Mouse (Mus musculus) midbrain, embryonic 11.5 days (tissue): Measurements from ENCODE around the gene Fbxl4. TPM values are rescaled to one million over a fixed set of nuclear protein-coding genes. Genes with fewer than 3 reads are reported as not detected.
"Not testable (repeated sequence)": the region's sequence is repeated elsewhere in the genome, so short reads cannot be mapped to it uniquely, and the experiment has no call there.

Experiments
- ATAC-seq: fragments of 200-750 bp; cut with Nextera tagmentation; 2 replicates; pipeline ENCODE4 v1.8.0; 2017; ENCODE audit warnings: moderate TSS enrichment, moderate library complexity; ENCODE audit not compliant: low FRiP score
- DNase-seq: peaks from one replicate; pipeline ENCODE4 v3.0.0; 2015; ENCODE audit warnings: low spot score; ENCODE audit errors: missing footprints
- H3K27ac ChIP-seq: fragments of 300-500 bp; sonication (generic); 2 replicates; pipeline ENCODE4 v1.5.1; 2014; ENCODE audit warnings: low read depth, low read length
- H3K27me3 ChIP-seq: fragments of 300-500 bp; sonication (generic); 2 replicates; pipeline ENCODE4 v1.6.1; 2014; ENCODE audit warnings: mild to moderate bottlenecking, low read length, moderate library complexity, mixed read lengths; ENCODE audit not compliant: control insufficient read depth, insufficient read depth
- H3K36me3 ChIP-seq: fragments of 300-500 bp; sonication (generic); 2 replicates; pipeline ENCODE4 v1.6.1; 2014; ENCODE audit warnings: mild to moderate bottlenecking, low read length, moderate library complexity, mixed read lengths; ENCODE audit not compliant: control insufficient read depth, insufficient read depth
- H3K4me1 ChIP-seq: fragments of 300-500 bp; sonication (generic); 2 replicates; pipeline ENCODE4 v1.6.1; 2014; ENCODE audit warnings: low read length; ENCODE audit not compliant: control insufficient read depth, insufficient read depth
- H3K4me2 ChIP-seq: fragments of 300-500 bp; sonication (generic); 2 replicates; pipeline ENCODE4 v1.6.1; 2014; ENCODE audit warnings: mild to moderate bottlenecking, moderate library complexity
- H3K4me3 ChIP-seq: fragments of 300-500 bp; sonication (generic); 2 replicates; pipeline ENCODE4 v1.5.1; 2014; ENCODE audit warnings: low read depth, low read length
- H3K9ac ChIP-seq: fragments of 300-500 bp; sonication (generic); 2 replicates; pipeline ENCODE4 v1.6.1; 2014; ENCODE audit warnings: low read length
- H3K9me3 ChIP-seq: fragments of 300-500 bp; sonication (generic); 2 replicates; pipeline ENCODE4 v1.6.1; 2016; ENCODE audit warnings: low read length; ENCODE audit not compliant: control insufficient read depth
- WGBS: fragments of 180-500 bp; shearing (Covaris S2); extraction: QIAGEN DNeasy Blood & Tissue Kit; methylation state at CpG from one replicate; pipeline ENCODE4 v1.1.7; 2014; 5-methylcytosine and 5-hydroxymethylcytosine counted together
- polyA plus RNA-seq: library from polyadenylated mRNA; unstranded; fragments of >200 nt; fragmentation: Nextera tagmentation; extraction: Ambion mirVana; gene quantifications from 2 replicates; pipeline ENCODE4 v1.2.1, GENCODE M21; 2014

Fbxl4 gene
- polyA plus RNA-seq = 10.1 and 11.0 TPM in 2 replicates

DNA sequence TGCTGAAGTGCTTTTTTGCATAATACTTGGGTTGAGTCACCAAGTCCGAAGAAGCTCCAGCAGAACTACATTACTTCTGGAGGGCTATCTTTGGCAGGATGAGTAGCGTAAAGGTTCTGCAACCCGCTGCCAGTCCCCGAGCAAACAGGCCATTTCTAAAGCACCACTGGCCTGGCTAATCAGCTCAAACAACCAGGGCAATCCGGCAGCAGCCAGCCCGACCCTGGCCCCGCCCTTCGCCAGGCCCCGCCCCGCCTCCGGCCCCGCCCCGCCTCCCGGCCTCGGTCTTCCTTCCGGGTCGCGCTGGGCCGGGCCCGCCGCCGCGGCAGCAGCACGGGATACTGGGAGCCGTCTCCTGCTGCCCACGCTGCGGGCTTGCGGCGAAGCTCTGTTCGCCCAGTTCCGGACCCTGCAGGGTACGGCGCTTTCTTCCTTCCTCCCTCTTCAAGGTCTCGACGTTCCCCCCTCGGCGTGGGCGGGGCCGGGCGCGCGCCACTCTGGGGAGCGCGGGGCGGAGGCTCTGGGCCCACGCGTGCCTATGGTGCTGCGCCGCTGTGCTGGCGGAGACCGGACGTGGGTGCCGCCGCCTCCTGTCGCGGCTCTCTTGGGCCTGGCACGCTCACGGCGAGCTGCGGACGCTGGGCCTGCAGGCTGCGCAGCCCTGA is at the start of gene Fbxl4:
Gene Fbxl4, plus strand, starts transcription at position 278 of the 665 bp plus-strand sequence.
- Histone ChIP-seq H3K4me3 (peak within 1 kb of the TSS; percentile 85), H3K4me1 (peaks cover 2% of the 10 kb centered on the region; the same call in 1 of the 2 replicates), H3K9ac (peak within 1 kb of the TSS; percentile 93), H3K36me3 (no peaks in the 10 kb centered on the region), H3K27me3 (no peaks in the 10 kb centered on the region), H3K9me3 (no peaks in the 10 kb centered on the region; the same call in 1 of the 2 replicates), H3K27ac (peak within 1 kb of the TSS; percentile 45; the same call in 1 of the 2 replicates), H3K4me2 (peak within 1 kb of the TSS; percentile 79)
- ATAC-seq (peak; percentile 99), DNase-seq (peak; percentile 97)
- 0% methylated on average over 60 of the region's 62 CpGs for WGBS

DNA sequence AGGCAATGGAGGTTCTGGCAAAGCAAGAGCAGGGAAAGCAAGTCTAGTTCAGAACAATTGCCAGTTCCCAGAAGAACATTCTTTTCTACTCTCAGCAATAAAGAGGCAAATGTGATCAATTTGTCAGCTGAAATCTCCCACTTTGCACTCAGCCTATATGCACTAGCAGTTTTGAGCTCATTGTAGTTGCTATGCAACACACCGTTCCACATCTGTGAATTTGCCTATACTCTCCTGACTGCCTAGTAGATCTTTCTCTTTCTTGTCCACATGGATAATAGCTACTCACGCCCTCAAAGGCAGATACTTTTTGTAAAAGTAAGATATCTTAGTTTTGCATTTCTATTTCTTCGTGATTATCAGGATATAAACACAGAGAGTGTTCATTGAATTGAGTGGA is 42.8 kb upstream of the Fbxl4 start:
- 81% methylated on average over 3 of the region's 3 CpGs for WGBS
- ATAC-seq (no peak), DNase-seq (no peak)

GRCm38 (mm10) chr4:22342816-22343573 is 14.3 kb upstream of the Fbxl4 start:
- Histone ChIP-seq H3K27me3 (no peaks in the 10 kb centered on the region), H3K4me2 (no peak overlapping the region), H3K9me3 (no peaks in the 10 kb centered on the region), H3K36me3 (no peaks in the 10 kb centered on the region), H3K4me1 (no peaks in the 10 kb centered on the region), H3K27ac (no peak overlapping the region), H3K9ac (no peak overlapping the region), H3K4me3 (no peak overlapping the region)
- 81% methylated on average over 8 of the region's 8 CpGs for WGBS
- DNase-seq (no peak), ATAC-seq (no peak)

More for the DNA sequence above, 42.8 kb upstream of the Fbxl4 start:
- no peak overlapping the region for H3K27ac ChIP-seq
- H3K4me3 ChIP-seq = no peak overlapping the region
- H3K27me3 ChIP-seq = no peaks in the 10 kb centered on the region
- H3K4me1 ChIP-seq = no peaks in the 10 kb centered on the region
- H3K4me2 ChIP-seq = no peak overlapping the region
- no peaks in the 10 kb centered on the region for H3K36me3 ChIP-seq
- H3K9me3 ChIP-seq = no peaks in the 10 kb centered on the region
- H3K9ac ChIP-seq = no peak overlapping the region

- not testable (repeated sequence) for H3K4me2 ChIP-seq, H3K36me3 ChIP-seq, DNase-seq, H3K27ac ChIP-seq, H3K4me3 ChIP-seq, ATAC-seq, H3K9ac ChIP-seq, H3K4me1 ChIP-seq, H3K27me3 ChIP-seq, H3K9me3 ChIP-seq
- 87% methylated on average over 4 of the region's 4 CpGs for WGBS
Observed at GRCm38 (mm10) chr4:22349086-22349485, 8.3 kb upstream of the Fbxl4 start.

GRCm38 (mm10) chr4:22357931-22358300 is 573 bp downstream of the Fbxl4 start:
- peak; percentile 58 for ATAC-seq
- Histone ChIP-seq H3K27ac (peak overlapping the region; percentile 45; the same call in 1 of the 2 replicates), H3K4me2 (peak overlapping the region; percentile 79), H3K4me1 (peaks cover 2% of the 10 kb centered on the region; the same call in 1 of the 2 replicates), H3K9me3 (no peaks in the 10 kb centered on the region; the same call in 1 of the 2 replicates), H3K9ac (peak overlapping the region; percentile 93), H3K36me3 (no peaks in the 10 kb centered on the region), H3K4me3 (peak overlapping the region; percentile 85), H3K27me3 (no peaks in the 10 kb centered on the region)
- 7% methylated on average over 10 of the region's 10 CpGs for WGBS
- peak; percentile 95 for DNase-seq

DNA sequence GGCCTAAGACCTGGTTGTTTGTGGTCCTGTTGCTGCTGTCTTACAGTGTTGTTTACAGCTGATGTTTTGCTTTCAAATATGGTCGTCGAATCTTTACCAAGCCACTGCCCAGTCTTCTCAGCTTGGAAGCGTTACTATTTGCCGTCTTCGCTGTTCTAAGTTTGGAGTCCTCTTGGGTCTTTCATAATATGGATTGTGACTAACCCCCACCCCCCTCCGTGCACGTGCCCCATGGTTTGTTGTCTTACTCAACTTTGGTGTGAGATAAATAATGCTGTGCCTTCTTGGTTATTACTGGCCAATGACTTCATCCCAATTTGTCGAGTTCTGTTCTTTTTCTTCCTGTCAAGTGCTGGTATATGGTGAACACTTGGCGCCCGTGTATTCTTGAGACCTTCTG is 1.1 kb downstream of the Fbxl4 start:
- WGBS = 88% methylated on average over 10 of the region's 10 CpGs
- Histone ChIP-seq H3K4me3 (no peak overlapping the region), H3K9me3 (no peaks in the 10 kb centered on the region)

DNA sequence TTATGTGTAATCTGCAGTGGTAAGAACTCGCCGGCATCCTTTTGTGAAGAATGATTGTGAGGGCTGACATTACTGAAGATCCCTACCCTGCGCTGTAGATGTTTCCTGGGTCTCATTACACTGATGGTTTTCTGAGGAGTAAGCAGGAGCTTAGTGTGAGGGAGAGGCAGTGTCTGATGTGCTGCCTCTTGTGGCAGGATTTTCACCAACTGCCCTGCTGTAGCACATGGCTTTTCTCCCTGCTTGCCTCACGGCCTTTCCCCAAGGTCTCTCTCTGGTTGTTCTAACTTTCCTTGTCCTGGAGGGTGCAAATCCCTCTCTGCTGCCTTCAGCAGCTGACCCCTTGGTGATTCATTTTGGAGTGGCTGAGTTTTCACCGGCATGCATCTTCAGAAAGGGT is 10.0 kb downstream of the Fbxl4 start:
- Histone ChIP-seq H3K4me1 (no peaks in the 10 kb centered on the region), H3K9me3 (no peaks in the 10 kb centered on the region), H3K9ac (no peak overlapping the region), H3K4me3 (no peak overlapping the region), H3K27ac (no peak overlapping the region), H3K4me2 (no peak overlapping the region), H3K27me3 (no peaks in the 10 kb centered on the region), H3K36me3 (no peaks in the 10 kb centered on the region)
- WGBS = 56% methylated on average over 5 of the region's 5 CpGs
- ATAC-seq (peak; percentile 52; the same call in 1 of the 2 replicates), DNase-seq (no peak)

More for the DNA sequence above, 1.1 kb downstream of the Fbxl4 start:
- Histone ChIP-seq H3K9ac (no peak overlapping the region), H3K27me3 (no peaks in the 10 kb centered on the region), H3K4me1 (peaks cover 2% of the 10 kb centered on the region; the same call in 1 of the 2 replicates), H3K27ac (no peak overlapping the region), H3K4me2 (peak overlapping the region; percentile 79; the same call in 1 of the 2 replicates), H3K36me3 (no peaks in the 10 kb centered on the region)
- no peak for ATAC-seq
- no peak for DNase-seq

DNA sequence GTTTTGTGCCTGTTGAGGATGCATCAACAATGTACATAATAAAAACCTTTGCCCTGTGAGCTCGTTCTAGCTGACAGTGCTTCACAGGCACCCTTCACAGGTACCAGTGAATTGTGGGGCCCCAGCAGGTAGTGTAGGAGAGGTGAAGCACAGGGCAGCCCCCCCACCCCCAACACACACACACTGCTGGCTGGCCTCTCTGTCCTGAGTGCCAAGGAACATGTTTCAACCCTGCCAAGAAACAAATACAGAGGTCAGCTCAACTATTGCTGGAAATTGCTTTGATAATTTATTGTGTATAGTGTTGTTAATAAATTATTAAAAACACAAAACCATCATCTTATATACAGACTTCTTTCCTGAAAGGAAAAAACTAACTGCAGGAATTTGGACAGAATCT is 21.2 kb downstream of the Fbxl4 start:
- ATAC-seq (no peak), DNase-seq (no peak)
- no peak overlapping the region for H3K4me3 ChIP-seq
- H3K36me3 ChIP-seq = no peaks in the 10 kb centered on the region
- H3K4me2 ChIP-seq = no peak overlapping the region
- H3K27ac ChIP-seq = no peak overlapping the region
- no peaks in the 10 kb centered on the region for H3K27me3 ChIP-seq
- 59% methylated on average over 1 of the region's 1 CpGs for WGBS
- no peaks in the 10 kb centered on the region for H3K4me1 ChIP-seq
- H3K9me3 ChIP-seq = no peaks in the 10 kb centered on the region
- H3K9ac ChIP-seq = no peak overlapping the region

DNA sequence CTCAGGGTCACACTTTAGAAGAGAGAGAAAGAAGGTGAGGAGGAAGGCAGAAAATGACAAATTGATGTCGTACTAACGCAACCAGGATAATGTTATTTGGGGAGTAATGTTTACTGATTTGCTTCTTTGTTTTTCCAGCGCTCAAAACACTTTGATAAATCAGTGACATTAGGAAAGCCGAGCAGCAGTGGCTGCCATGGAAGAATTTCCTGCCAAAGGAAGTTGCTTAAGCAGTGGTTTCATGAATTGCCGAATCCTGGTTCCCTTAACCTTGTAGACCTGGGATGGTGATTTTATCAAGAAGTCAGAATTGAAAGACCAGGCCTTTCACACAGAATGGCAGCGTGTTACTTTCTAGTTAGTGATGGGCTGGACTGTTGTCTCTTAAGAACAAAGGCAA is 23.3 kb downstream of the Fbxl4 start:
- ATAC-seq (no peak), DNase-seq (no peak)
- no peaks in the 10 kb centered on the region for H3K4me1 ChIP-seq
- no peak overlapping the region for H3K4me3 ChIP-seq
- H3K27me3 ChIP-seq = no peaks in the 10 kb centered on the region
- no peak overlapping the region for H3K4me2 ChIP-seq
- WGBS = 83% methylated on average over 6 of the region's 6 CpGs
- no peak overlapping the region for H3K27ac ChIP-seq
- H3K9ac ChIP-seq = no peak overlapping the region
- H3K36me3 ChIP-seq = no peaks in the 10 kb centered on the region
- no peaks in the 10 kb centered on the region for H3K9me3 ChIP-seq
